Mouse (Mus musculus) forebrain, embryonic 10.5 days (tissue): ENCODE measurements at regions not wholly inside any gene's neighbourhood (a gene's known extent, or its start where the extent isn't known, plus 50 kb on each side); places are given as distances from the start of the nearest gene placed in this dataset.

Source experiments
- DNase-seq: peaks from one replicate; pipeline ENCODE4 v3.0.0-alpha.2; 2017; ENCODE audit warnings: low spot score; ENCODE audit errors: extremely low spot score
- H3K27ac ChIP-seq: fragments of 300-500 bp; sonication (generic); 2 replicates; pipeline ENCODE4 v1.5.1; 2016; ENCODE audit warnings: mild to moderate bottlenecking
- H3K27me3 ChIP-seq: fragments of 300-500 bp; sonication (generic); 2 replicates; pipeline ENCODE4 v1.6.1; 2016; ENCODE audit warnings: mild to moderate bottlenecking; ENCODE audit not compliant: poor library complexity, severe bottlenecking
- H3K36me3 ChIP-seq: fragments of 300-500 bp; sonication (generic); replicated peaks from 2 replicates; pipeline ENCODE4 v1.6.1; 2016; ENCODE audit warnings: mild to moderate bottlenecking, moderate library complexity
- H3K4me1 ChIP-seq: fragments of 300-500 bp; sonication (generic); 2 replicates; pipeline ENCODE4 v1.6.1; 2016
- H3K4me3 ChIP-seq: fragments of 300-500 bp; sonication (generic); 2 replicates; pipeline ENCODE4 v1.5.1; 2016; ENCODE audit warnings: mild to moderate bottlenecking, moderate library complexity
- H3K9me3 ChIP-seq: fragments of 300-500 bp; sonication (generic); 2 replicates; pipeline ENCODE4 v1.6.1; 2016; ENCODE audit warnings: mild to moderate bottlenecking, moderate library complexity
- WGBS: fragments of 180-500 bp; shearing (Covaris S2); methylation state at CpG from one replicate; pipeline ENCODE4 v1.1.7; 2016; 5-methylcytosine and 5-hydroxymethylcytosine counted together

DNA sequence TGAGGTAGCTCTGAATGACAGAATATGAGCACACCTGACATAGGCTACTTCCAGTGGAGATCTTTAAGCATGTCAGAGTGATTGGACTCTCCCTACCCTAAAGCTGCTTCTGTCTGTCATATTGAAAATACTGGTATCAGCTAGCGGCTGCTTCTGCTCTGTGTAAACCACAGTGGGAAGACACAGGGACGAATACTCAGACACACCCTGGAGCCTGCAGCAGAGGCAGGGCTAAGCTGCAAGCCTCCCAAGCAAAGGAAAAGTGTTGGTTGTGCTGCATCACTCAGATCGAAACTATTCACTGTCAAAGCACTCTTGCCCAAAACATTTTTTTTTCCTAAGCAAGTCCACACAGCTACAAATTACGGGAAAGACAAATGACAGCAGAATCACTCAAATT is 270.4 kb downstream of the Cd47 start:
- Histone ChIP-seq H3K27ac (no peak overlapping the region), H3K27me3 (no peaks in the 10 kb centered on the region), H3K9me3 (peaks cover 3% of the 10 kb centered on the region; the same call in 1 of the 2 replicates), H3K4me1 (peaks cover 9% of the 10 kb centered on the region), H3K36me3 (no peaks in the 10 kb centered on the region), H3K4me3 (no peak overlapping the region)
- 78% methylated on average over 4 of the region's 4 CpGs for WGBS
- no peak for DNase-seq

DNA sequence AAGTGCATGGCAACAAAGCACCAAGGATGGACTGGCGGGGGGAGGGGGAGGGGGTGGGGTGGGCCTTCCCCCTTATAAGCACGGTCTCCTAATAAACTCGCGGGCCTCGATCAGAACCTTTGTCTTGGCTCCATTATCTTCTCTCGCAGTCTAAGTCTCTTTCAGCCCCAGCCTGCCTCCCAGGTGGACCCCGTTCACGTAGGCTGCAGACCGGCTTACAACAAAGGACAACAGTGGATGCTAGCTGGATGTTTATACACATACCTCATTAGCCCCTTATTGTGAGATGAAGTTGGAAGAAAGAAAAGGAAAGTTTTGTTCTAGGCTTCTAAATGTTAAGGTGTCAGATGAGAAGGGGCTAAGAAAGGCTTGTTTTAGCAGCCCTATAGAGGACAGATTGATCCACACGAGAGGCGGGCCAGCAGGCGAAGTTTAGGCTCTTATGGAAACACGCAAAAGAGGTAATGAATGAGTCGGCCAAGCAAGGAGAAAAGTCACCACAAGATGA is 272.6 kb downstream of the Cd47 start:
- Histone ChIP-seq H3K4me3 (peak overlapping the region; percentile 35), H3K4me1 (peaks cover 9% of the 10 kb centered on the region), H3K27me3 (no peaks in the 10 kb centered on the region), H3K9me3 (peaks cover 3% of the 10 kb centered on the region; the same call in 1 of the 2 replicates), H3K27ac (peak overlapping the region; percentile 60), H3K36me3 (no peaks in the 10 kb centered on the region)
- DNase-seq, result peak; percentile 18
- WGBS, result 24% methylated on average over 14 of the region's 14 CpGs

DNA sequence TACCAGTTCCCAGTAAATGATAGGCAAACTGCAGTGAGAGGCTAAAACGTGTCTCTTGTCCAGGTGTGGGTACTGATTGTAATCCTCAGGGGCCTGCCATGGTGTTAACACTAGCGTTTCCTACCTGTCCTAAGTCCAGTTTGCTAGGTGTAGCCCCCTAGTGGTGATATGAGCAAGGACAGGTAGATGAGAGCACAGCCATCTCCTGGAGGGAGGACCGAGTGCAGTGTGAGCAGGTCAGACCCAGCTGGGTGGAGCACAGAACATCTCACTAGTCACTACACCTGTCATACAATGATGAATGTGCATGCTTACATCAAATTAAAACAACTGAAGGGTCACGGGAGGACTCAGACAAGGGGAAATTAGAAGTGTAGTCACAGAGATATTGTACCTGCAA is 273.6 kb downstream of the Cd47 start:
- Histone ChIP-seq H3K36me3 (no peaks in the 10 kb centered on the region), H3K27ac (no peak overlapping the region), H3K4me1 (peaks cover 9% of the 10 kb centered on the region), H3K27me3 (no peaks in the 10 kb centered on the region), H3K4me3 (no peak overlapping the region), H3K9me3 (no peaks in the 10 kb centered on the region)
- 74% methylated on average over 4 of the region's 4 CpGs for WGBS
- no peak for DNase-seq

DNA sequence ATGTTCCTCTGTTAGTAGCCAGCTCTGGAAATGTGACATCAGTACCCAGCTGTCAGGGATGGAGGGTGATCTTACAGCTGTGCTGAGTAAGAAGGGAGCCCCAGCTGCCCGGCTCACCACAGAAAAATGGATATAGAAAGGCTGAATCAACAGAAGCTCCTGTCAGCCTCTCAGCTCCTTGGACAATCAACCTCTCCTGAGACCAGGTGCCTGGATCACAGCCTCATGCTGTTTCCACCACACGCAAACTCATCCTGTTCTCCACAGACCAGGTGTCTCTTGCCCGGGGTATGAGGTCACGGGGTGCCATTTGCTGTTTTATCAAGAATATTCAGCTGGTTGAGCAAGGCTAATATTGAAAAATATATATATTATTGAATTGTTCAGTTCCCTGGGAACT is 275.3 kb downstream of the Cd47 start:
- Histone ChIP-seq H3K27me3 (no peaks in the 10 kb centered on the region), H3K27ac (no peak overlapping the region), H3K4me1 (peaks cover 9% of the 10 kb centered on the region), H3K9me3 (no peaks in the 10 kb centered on the region), H3K36me3 (no peaks in the 10 kb centered on the region), H3K4me3 (no peak overlapping the region)
- no peak for DNase-seq
- WGBS, result 94% methylated on average over 4 of the region's 4 CpGs

DNA sequence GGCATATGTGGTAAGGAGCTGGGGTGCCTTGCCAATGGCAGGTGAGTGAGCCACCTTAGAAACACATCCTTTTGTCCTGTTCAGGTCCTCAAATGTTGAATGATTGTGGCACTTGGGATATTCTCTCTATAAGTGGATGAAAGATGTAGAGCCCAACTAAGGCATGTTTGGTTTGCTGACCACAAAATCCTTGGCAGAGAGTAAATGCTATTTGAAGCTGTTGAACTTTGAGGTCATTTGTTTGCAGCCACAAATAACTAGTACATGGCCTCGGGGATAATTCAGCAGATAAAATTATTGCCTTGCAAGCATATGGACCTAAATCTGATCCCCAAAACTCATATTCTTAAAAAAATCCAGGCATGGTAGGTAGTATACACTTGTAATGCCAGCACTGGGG is 281.2 kb downstream of the Cd47 start:
- no peak overlapping the region for H3K27ac ChIP-seq
- H3K4me1 ChIP-seq, result no peaks in the 10 kb centered on the region
- DNase-seq, result no peak
- no peak overlapping the region for H3K4me3 ChIP-seq
- H3K9me3 ChIP-seq, result no peaks in the 10 kb centered on the region
- no peaks in the 10 kb centered on the region for H3K27me3 ChIP-seq
- WGBS, result 90% methylated on average over 1 of the region's 1 CpGs
- H3K36me3 ChIP-seq, result no peaks in the 10 kb centered on the region

DNA sequence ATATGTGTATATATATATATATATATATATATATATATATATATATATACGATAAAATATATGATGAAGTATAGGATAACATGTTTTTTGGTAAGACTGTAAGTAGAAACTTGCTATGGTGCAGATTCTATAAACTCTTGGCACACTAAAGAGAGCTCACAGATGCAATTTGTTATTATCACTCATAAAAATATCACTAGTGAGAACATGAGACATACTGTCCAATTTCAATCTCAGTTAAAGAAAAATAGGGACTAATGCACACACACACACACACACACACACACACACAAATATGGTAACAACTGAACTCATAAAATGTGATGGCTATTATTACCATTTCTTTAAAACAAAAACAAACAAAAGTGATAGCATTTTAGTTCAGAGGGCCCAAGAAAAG is 292.0 kb downstream of the Cd47 start:
- 67% methylated on average over 1 of the region's 1 CpGs for WGBS
- Histone ChIP-seq H3K9me3 (no peaks in the 10 kb centered on the region), H3K4me1 (no peaks in the 10 kb centered on the region), H3K27me3 (no peaks in the 10 kb centered on the region), H3K36me3 (no peaks in the 10 kb centered on the region), H3K4me3 (no peak overlapping the region), H3K27ac (no peak overlapping the region)
- no peak for DNase-seq

DNA sequence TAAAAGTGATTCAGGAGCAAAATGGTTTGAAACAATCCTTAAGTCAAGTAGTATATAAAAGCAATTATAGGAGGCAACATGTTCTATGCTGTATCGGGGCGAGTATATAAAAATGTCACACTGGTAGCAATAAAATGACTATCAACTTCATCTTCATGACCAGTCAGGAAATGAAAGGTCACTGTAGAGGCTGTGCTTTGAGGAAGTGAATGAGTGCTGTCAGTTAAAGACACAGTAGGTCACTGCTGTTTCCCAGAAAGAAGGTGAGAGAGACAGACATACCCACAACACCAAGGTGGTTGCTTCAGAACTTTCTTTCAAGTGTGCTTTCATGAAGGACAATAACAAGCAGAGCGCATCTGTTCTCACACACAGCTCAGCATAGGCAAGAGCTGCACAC is 292.4 kb downstream of the Cd47 start:
- Histone ChIP-seq H3K27me3 (no peaks in the 10 kb centered on the region), H3K27ac (no peak overlapping the region), H3K4me3 (no peak overlapping the region), H3K36me3 (no peaks in the 10 kb centered on the region), H3K4me1 (no peaks in the 10 kb centered on the region), H3K9me3 (no peaks in the 10 kb centered on the region)
- WGBS, result 91% methylated on average over 3 of the region's 3 CpGs
- DNase-seq, result no peak

DNA sequence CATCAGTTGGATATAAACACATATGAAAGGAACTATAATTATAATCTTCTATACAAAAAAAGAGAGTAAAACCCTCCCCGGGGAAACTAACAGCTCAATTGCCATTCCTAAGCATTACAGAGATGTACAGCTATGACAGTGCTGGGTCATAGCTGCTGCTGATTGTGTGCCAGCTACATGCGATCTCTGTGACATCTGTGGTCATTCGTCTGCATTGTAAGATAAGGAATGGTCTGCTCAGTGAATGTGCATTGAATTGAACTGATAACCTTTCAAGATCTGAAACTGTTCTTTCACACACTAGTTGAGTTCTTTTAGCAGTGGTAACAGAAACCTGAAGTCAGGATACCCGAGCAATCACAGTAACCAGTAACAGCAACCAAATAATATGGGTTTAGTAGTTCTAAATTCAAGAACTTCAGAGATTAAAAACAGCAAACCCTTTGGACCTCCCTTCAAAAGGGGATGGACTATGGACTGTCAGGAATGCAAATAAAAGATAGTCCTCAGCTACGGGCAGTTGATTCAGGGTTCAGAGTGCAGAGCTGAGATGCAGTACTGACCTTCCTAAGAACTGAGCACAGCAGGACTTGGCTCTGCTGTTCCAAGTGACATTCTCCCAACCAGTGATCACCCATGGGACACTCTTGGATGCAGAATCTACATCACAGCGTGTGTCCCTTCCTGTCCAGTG is 295.7 kb downstream of the Cd47 start:
- Histone ChIP-seq H3K27ac (no peak overlapping the region), H3K27me3 (no peaks in the 10 kb centered on the region), H3K4me3 (no peak overlapping the region), H3K4me1 (no peaks in the 10 kb centered on the region), H3K36me3 (no peaks in the 10 kb centered on the region), H3K9me3 (no peaks in the 10 kb centered on the region)
- WGBS, result 86% methylated on average over 6 of the region's 6 CpGs
- no peak for DNase-seq

DNA sequence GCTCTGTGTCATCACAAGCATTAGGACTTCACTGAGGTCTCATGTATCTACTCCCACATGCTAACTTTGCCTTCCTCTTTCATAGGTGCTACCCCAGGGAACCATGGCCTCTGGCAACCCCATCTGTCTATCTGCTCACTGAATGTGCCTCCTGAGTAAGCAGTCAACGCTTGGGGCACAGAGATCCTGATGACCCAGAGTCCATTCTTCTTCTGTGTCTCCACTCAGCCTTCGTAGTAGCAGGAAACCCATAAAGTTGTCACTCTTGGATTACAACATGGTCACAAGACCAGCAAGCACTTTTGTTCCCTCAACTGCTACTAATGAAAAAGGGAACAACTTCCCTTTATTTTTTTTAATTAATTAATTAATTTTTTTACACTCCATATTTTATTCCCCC is 296.2 kb downstream of the Cd47 start:
- Histone ChIP-seq H3K4me3 (no peak overlapping the region), H3K27me3 (no peaks in the 10 kb centered on the region), H3K4me1 (no peaks in the 10 kb centered on the region), H3K9me3 (no peaks in the 10 kb centered on the region), H3K36me3 (no peaks in the 10 kb centered on the region), H3K27ac (no peak overlapping the region)
- 90% methylated on average over 2 of the region's 2 CpGs for WGBS
- DNase-seq, result no peak

DNA sequence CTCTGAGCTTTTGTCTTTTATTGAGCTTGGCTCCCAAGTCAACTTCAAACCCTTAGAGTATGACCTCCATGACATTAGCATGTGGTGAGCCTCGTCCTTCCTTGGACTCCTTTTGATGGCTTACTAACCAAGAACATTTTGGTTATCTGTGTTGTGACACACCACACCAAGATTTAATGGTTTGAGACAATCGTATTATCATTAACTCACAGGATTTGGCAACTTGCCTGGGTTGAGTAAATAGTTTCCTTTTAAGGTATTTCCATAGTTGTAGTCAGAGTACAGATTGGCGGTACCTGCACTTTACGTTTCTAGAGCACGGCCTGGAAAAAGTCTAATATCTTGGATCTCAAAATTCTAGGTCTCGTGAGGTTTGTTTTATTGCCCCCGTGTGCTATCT is 303.0 kb downstream of the Cd47 start:
- no peaks in the 10 kb centered on the region for H3K36me3 ChIP-seq
- H3K4me1 ChIP-seq, result no peaks in the 10 kb centered on the region
- H3K27ac ChIP-seq, result no peak overlapping the region
- H3K9me3 ChIP-seq, result no peaks in the 10 kb centered on the region
- no peaks in the 10 kb centered on the region for H3K27me3 ChIP-seq
- no peak overlapping the region for H3K4me3 ChIP-seq
- 96% methylated on average over 7 of the region's 7 CpGs for WGBS
- DNase-seq, result no peak

DNA sequence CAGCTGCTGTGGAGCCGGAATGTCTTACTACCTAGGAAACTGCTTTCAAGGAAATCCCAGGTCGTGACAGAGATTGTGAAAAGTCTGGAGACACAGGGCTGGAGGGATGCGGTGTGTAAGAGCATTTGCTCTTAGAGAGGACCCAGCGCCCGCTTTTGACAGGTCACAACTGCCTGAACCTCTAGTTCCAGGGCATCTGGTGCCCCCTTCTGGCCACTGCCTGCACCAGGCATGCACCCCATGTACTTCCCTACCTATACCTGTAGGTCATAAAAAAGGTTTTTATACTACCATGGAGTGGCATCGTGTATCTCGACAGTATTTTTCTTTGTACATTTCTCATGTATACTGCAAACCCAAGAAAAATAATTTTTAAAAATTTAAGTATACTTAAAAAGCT is 314.0 kb downstream of the Bbx start:
- no peak for DNase-seq
- Histone ChIP-seq H3K36me3 (no peaks in the 10 kb centered on the region), H3K27me3 (no peaks in the 10 kb centered on the region), H3K27ac (no peak overlapping the region), H3K9me3 (no peaks in the 10 kb centered on the region), H3K4me3 (no peak overlapping the region), H3K4me1 (no peaks in the 10 kb centered on the region)
- 95% methylated on average over 7 of the region's 7 CpGs for WGBS

DNA sequence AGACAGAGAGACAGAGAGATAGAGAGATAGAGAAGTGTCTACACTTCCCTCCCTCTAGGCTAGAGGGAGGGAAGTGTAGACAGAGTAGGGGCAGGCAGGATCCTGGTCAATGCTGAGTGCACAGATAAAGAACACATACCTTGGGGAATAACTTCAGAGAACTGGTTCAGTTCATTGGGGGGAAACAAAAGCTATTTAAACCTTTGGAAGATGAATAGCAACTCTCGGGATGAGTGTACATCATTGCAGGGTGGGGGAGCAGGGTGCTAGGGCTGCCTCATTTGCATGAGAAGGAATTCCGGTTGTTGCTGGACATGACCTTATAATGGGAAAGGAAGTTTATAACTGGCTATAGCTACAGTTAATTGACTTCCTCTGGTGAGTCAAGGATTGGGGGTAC is 309.7 kb downstream of the Bbx start:
- Histone ChIP-seq H3K27ac (no peak overlapping the region), H3K9me3 (no peaks in the 10 kb centered on the region), H3K27me3 (no peaks in the 10 kb centered on the region), H3K4me3 (no peak overlapping the region), H3K4me1 (no peaks in the 10 kb centered on the region), H3K36me3 (no peaks in the 10 kb centered on the region)
- WGBS, result 81% methylated on average over 2 of the region's 2 CpGs
- DNase-seq, result no peak

DNA sequence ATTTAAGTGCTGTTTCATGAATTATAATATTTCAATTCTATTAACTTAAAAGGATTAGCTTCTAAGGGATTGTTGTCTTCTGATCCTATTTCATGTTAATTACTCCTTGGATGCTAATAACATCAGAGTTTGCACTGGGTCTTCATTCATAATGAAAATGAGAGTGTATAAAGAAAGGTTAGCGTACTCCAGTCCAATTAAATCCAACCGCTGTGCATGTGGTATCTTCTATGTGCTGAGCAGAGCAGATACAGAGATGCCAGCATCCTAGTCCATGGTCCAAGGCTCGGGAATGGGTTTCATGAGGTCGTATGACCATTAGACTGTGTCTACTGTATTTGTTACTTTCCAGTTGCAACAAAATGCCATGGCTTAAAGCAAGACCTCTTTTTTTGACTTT is 307.5 kb downstream of the Bbx start:
- DNase-seq, result no peak
- WGBS, result 92% methylated on average over 4 of the region's 4 CpGs
- Histone ChIP-seq H3K4me1 (no peaks in the 10 kb centered on the region), H3K4me3 (no peak overlapping the region), H3K27me3 (no peaks in the 10 kb centered on the region), H3K27ac (no peak overlapping the region), H3K9me3 (no peaks in the 10 kb centered on the region), H3K36me3 (no peaks in the 10 kb centered on the region)

DNA sequence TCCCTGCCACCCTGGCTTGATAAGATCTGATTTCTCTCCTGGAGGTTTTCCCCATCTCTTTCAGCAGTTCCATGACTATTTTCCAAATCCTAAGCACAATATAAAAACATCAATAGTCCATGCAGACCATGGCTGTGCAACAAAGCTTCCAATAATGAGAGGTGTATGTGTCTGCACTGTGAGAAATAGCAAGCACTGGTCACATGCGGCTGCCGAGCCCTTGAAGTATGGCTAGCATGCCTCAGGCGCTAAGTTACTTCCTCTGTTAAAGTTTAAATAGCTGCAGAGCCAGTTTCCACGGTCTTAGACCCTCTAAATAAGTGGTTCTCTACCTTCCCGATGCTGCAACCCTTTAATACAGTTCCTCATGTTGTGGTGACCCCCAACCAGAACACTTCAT is 306.6 kb downstream of the Bbx start:
- no peaks in the 10 kb centered on the region for H3K36me3 ChIP-seq
- no peak overlapping the region for H3K27ac ChIP-seq
- no peaks in the 10 kb centered on the region for H3K27me3 ChIP-seq
- H3K4me1 ChIP-seq, result no peaks in the 10 kb centered on the region
- H3K4me3 ChIP-seq, result no peak overlapping the region
- 78% methylated on average over 5 of the region's 5 CpGs for WGBS
- DNase-seq, result no peak
- no peaks in the 10 kb centered on the region for H3K9me3 ChIP-seq
